Mouse (Mus musculus): ENCODE measurements around the gene Ggcx.
"Not testable (repeated sequence)": the region's sequence is repeated elsewhere in the genome, so short reads cannot be mapped to it uniquely, and the experiment has no call there.

DNA sequence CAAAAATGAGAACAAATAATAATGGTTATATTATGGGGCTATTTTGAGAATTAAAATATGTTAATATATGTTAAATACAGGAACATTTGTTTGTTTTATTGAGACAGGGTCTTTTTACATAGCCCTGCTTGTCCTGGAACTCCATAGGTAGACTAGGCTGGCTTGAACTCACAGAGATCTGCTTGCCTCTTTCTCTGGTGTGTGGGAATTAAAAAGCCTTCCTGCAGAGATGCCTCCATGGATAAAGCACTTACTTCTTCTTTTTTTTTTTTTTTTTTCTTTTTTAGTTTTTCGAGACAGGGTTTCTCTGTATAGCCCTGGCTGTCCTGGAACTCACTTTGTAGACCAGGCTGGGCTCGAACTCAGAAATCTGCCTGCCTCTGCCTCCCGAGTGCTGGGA, 64.6 kb downstream of the Ggcx start:
- TF ChIP-seq CTCF, EP300 (IDR thresholded peaks at IDR 0.05): not testable (repeated sequence)
